Mouse (Mus musculus) heart, embryonic 14.5 days (tissue): ENCODE data around the gene Slc35b1. TPM values are rescaled to one million over a fixed set of nuclear protein-coding genes. Genes with fewer than 3 reads are reported as not detected.

Experiments
- ATAC-seq: fragments of 200-750 bp; cut with Nextera tagmentation; 2 replicates; pipeline ENCODE4 v1.8.0; 2017; ENCODE audit warnings: low read depth, moderate TSS enrichment; ENCODE audit not compliant: insufficient number of reproducible peaks, insufficient read depth, low FRiP score
- H3K27ac ChIP-seq, 2 experiments: fragments of 200-500 bp in 1 of 2; fragments of 300-500 bp in 1 of 2; sonication (generic) in 1 of 2; replicated peaks in 1 of 2; 2 replicates each; pipeline ENCODE4 v1.5.1; 2012 to 2014; ENCODE audit warnings: low read depth in 2 of 2, low read length in 2 of 2, control low read depth in 1 of 2, mild to moderate bottlenecking in 1 of 2, mixed read lengths in 1 of 2; ENCODE audit not compliant: control insufficient read depth in 1 of 2, insufficient read depth in 1 of 2
- H3K27me3 ChIP-seq: fragments of 300-500 bp; sonication (generic); 2 replicates; pipeline ENCODE4 v1.6.1; 2014; ENCODE audit warnings: mild to moderate bottlenecking, low read length, control low read depth; ENCODE audit not compliant: control insufficient read depth, insufficient read depth
- H3K36me3 ChIP-seq: fragments of 300-500 bp; sonication (generic); 2 replicates; pipeline ENCODE4 v1.6.1; 2014; ENCODE audit warnings: mild to moderate bottlenecking, control low read depth, low read length, mixed read lengths; ENCODE audit not compliant: control insufficient read depth, insufficient read depth
- H3K4me1 ChIP-seq, 2 experiments: fragments of 200-500 bp in 1 of 2; fragments of 300-500 bp in 1 of 2; sonication (generic) in 1 of 2; 2 replicates each; pipeline ENCODE4 v1.6.1; 2012 to 2014; ENCODE audit warnings: low read length in 2 of 2, control low read depth in 1 of 2, mixed read lengths in 1 of 2; ENCODE audit not compliant: control insufficient read depth in 2 of 2, insufficient read depth in 2 of 2
- H3K4me2 ChIP-seq: fragments of 300-500 bp; sonication (generic); 2 replicates; pipeline ENCODE4 v1.6.1; 2014; ENCODE audit warnings: mild to moderate bottlenecking, low read length
- H3K4me3 ChIP-seq, 2 experiments: fragments of 200-500 bp in 1 of 2; fragments of 300-500 bp in 1 of 2; sonication (generic) in 1 of 2; 2 replicates each; pipeline ENCODE4 v1.5.1; 2012 to 2014; ENCODE audit warnings: low read length in 2 of 2, mild to moderate bottlenecking in 2 of 2, control low read depth in 1 of 2, low read depth in 1 of 2, moderate library complexity in 1 of 2; ENCODE audit not compliant: control insufficient read depth in 1 of 2, insufficient read depth in 1 of 2
- H3K9ac ChIP-seq: fragments of 300-500 bp; sonication (generic); 2 replicates; pipeline ENCODE4 v1.6.1; 2014; ENCODE audit warnings: mild to moderate bottlenecking, low read length
- H3K9me3 ChIP-seq: fragments of 300-500 bp; sonication (generic); 2 replicates; pipeline ENCODE4 v1.6.1; 2016; ENCODE audit warnings: low read length, control low read depth; ENCODE audit not compliant: control insufficient read depth
- WGBS: fragments of 180-500 bp; shearing (Covaris S2); extraction: QIAGEN DNeasy Blood & Tissue Kit; methylation state at CpG from one replicate; pipeline ENCODE4 v1.1.7; 2014; 5-methylcytosine and 5-hydroxymethylcytosine counted together
- polyA plus RNA-seq: library from polyadenylated mRNA; unstranded; fragments of >200 nt; fragmentation: Nextera tagmentation; extraction: Ambion mirVana; gene quantifications from 2 replicates; pipeline ENCODE4 v1.2.1, GENCODE M21; 2014

Slc35b1 gene
- polyA plus RNA-seq, 1 experiment from 2014 or later, result 74.6 TPM

- H3K4me1 ChIP-seq, result peaks cover 0 to 6% of the 10 kb centered on the region in 2 experiments; a peak in 2 of 4 replicates
- no peaks in the 10 kb centered on the region for H3K27me3 ChIP-seq
- WGBS, result 88% methylated on average over 6 of the region's 6 CpGs
- no peak for ATAC-seq
- no peak overlapping the region for H3K9ac ChIP-seq
- no peak overlapping the region for H3K27ac ChIP-seq
- no peaks in the 10 kb centered on the region for H3K9me3 ChIP-seq
- peaks cover 62% of the 10 kb centered on the region for H3K36me3 ChIP-seq
- no peak overlapping the region for H3K4me2 ChIP-seq
- no peak overlapping the region for H3K4me3 ChIP-seq
These were observed 5.9 kb downstream of the Slc35b1 start for GRCm38 (mm10) chr11:95390420-95390819.

DNA sequence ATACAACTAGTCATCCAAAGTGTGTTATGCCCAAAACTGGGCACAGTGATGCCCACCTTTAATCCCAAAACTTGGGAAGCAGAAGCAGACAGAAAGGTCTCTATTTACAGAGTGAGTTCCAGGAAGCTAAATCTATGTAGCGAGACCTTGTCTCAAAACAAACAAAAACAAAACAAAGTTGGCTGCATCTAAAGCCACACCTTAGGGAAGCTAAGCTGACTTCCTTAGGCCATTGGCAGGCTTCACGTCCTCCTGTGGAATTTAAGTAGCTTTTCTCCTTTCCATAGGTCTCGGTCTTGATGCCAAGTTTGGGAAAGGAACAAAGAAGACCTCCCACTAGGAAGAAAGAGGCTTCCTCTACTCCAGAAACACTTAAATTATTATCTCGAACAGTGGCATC, 6.7 kb downstream of the Slc35b1 start:
- no peak overlapping the region for H3K4me2 ChIP-seq
- H3K36me3 ChIP-seq, result peaks cover 62% of the 10 kb centered on the region
- no peaks in the 10 kb centered on the region for H3K27me3 ChIP-seq
- H3K9ac ChIP-seq, result no peak overlapping the region
- no peak overlapping the region for H3K4me3 ChIP-seq
- 76% methylated on average over 4 of the region's 4 CpGs for WGBS
- no peaks in the 10 kb centered on the region for H3K9me3 ChIP-seq
- ATAC-seq, result no peak
- H3K4me1 ChIP-seq, result no peaks in the 10 kb centered on the region
- H3K27ac ChIP-seq, result no peak overlapping the region

GRCm38 (mm10) chr11:95391743-95392142, 7.3 kb downstream of the Slc35b1 start:
- no peak overlapping the region for H3K4me2 ChIP-seq
- H3K27me3 ChIP-seq, result no peaks in the 10 kb centered on the region
- no peak overlapping the region for H3K27ac ChIP-seq
- H3K9ac ChIP-seq, result no peak overlapping the region
- H3K4me3 ChIP-seq, result no peak overlapping the region
- no peaks in the 10 kb centered on the region for H3K4me1 ChIP-seq
- 74% methylated on average over 5 of the region's 5 CpGs for WGBS
- peaks cover 57% of the 10 kb centered on the region for H3K36me3 ChIP-seq
- ATAC-seq, result no peak
- no peaks in the 10 kb centered on the region for H3K9me3 ChIP-seq

DNA sequence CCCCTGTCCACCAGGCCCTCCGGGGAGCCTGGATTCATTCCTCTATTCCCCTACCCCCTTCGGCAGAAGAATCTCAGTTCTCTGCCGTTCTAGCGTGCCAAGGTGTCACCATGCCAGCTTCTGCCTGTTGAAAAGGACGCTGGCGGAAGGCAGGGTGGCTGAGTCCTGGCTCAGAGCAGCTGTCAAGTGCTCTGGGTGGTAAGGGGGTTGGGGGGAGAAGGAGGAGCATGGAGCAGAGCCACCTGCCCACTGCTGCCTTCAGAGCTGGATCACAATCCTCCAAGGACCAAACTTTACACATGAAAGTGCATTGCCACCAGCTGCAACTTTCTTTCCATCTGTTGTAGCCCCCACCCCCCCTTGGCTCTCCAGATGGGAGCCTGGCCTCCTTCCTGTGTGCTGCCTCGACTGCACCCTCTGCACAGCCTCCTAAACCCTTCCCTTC, 7.8 kb downstream of the Slc35b1 start:
- 55% methylated on average over 7 of the region's 7 CpGs for WGBS
- Histone ChIP-seq H3K36me3 (peaks cover 52% of the 10 kb centered on the region), H3K9ac (no peak overlapping the region), H3K27ac (no peak overlapping the region), H3K9me3 (no peaks in the 10 kb centered on the region), H3K4me1 (no peaks in the 10 kb centered on the region), H3K4me2 (no peak overlapping the region), H3K4me3 (no peak overlapping the region), H3K27me3 (no peaks in the 10 kb centered on the region)
- no peak for ATAC-seq

DNA sequence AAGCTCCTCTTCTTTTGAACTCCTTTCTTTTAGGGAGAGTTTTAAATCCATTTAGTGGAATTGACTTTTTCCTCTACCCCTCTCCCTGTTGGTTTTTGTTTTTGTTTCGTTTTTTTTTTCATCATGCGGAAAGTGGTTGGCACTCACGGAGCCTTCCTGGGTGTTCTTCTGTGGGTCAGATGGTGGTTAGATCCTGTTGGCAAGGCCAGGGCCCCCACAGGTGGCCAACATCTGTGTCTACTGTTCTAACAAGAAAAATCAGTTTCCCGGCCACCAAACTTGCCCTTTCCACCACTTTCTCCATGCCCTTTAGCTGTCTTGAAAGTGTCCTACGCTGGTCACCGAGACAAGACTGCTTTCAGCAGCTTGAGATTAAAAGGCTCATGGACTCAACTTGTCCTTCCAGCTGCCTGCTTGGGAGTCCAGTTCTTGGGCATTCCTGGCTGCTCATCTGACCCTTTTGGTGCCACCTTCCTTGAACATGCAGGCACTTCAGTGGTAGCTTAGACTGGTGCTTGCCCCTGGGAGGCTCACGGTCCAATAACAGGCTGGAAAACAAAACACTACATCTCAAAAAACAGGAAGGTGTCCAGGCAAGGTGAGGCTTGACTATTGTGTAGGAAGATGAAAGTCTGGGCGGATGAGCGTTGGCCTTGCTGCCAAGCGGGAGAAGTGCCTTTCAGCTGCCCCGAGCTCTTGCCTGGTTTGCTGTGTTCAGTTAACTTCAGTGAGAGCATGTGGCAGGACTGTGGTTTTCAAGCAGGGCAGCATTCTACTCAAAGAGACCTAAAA, 8.4 kb downstream of the Slc35b1 start:
- WGBS, result 71% methylated on average over 11 of the region's 11 CpGs
- ATAC-seq, result no peak

GRCm38 (mm10) chr11:95393500-95393816, 9.0 kb downstream of the Slc35b1 start:
- ATAC-seq, result no peak
- Histone ChIP-seq H3K27me3 (no peaks in the 10 kb centered on the region), H3K27ac (no peak overlapping the region), H3K36me3 (peaks cover 40% of the 10 kb centered on the region), H3K4me1 (peaks cover 3 to 5% of the 10 kb centered on the region in 2 experiments; a peak in 2 of 4 replicates), H3K4me2 (no peak overlapping the region), H3K9ac (no peak overlapping the region), H3K9me3 (no peaks in the 10 kb centered on the region), H3K4me3 (no peak overlapping the region)
- 34% methylated on average over 5 of the region's 5 CpGs for WGBS

More for the DNA sequence above, 8.4 kb downstream of the Slc35b1 start:
- Histone ChIP-seq H3K4me2 (no peak overlapping the region), H3K4me1 (peaks cover 0 to under 1% of the 10 kb centered on the region in 2 experiments; a peak in 1 of 4 replicates), H3K9me3 (no peaks in the 10 kb centered on the region), H3K27ac (no peak overlapping the region), H3K9ac (no peak overlapping the region), H3K4me3 (no peak overlapping the region), H3K36me3 (peaks cover 45% of the 10 kb centered on the region), H3K27me3 (no peaks in the 10 kb centered on the region)

- Histone ChIP-seq H3K4me1 (peaks cover 3 to 5% of the 10 kb centered on the region in 2 experiments; a peak in 2 of 4 replicates), H3K27ac (no peak overlapping the region), H3K9ac (no peak overlapping the region), H3K36me3 (peaks cover 33% of the 10 kb centered on the region), H3K4me3 (no peak overlapping the region), H3K27me3 (no peaks in the 10 kb centered on the region), H3K4me2 (no peak overlapping the region), H3K9me3 (no peaks in the 10 kb centered on the region)
- ATAC-seq, result no peak
- 53% methylated on average over 5 of the region's 5 CpGs for WGBS
These were observed 9.6 kb downstream of the Slc35b1 start for GRCm38 (mm10) chr11:95394112-95394511.

GRCm38 (mm10) chr11:95396548-95396947, 12.1 kb downstream of the Slc35b1 start:
- H3K27me3 ChIP-seq, result no peaks in the 10 kb centered on the region
- no peak overlapping the region for H3K9ac ChIP-seq
- H3K4me3 ChIP-seq, result no peak overlapping the region
- H3K4me1 ChIP-seq, result peaks cover 3 to 5% of the 10 kb centered on the region in 2 experiments; a peak in 2 of 4 replicates
- peaks cover 9% of the 10 kb centered on the region for H3K36me3 ChIP-seq
- no peak overlapping the region for H3K27ac ChIP-seq
- H3K9me3 ChIP-seq, result no peaks in the 10 kb centered on the region
- 50% methylated on average over 1 of the region's 1 CpGs for WGBS
- no peak overlapping the region for H3K4me2 ChIP-seq
- ATAC-seq, result no peak
